Mouse (Mus musculus) liver, embryonic 14.5 days (tissue): ENCODE results near the gene Dnajc15.

ENCODE experiments used
- CTCF ChIP-seq: IDR thresholded peaks from 2 replicates; pipeline ENCODE4 v1.5.1; 2016; ENCODE audit warnings: antibody characterized with exemption, low read depth, control low read depth
- EP300 ChIP-seq: IDR thresholded peaks from 2 replicates; pipeline ENCODE4 v1.6.1; 2016; ENCODE audit warnings: antibody characterized with exemption, low read depth

- TF ChIP-seq CTCF (no peak), EP300 (no peak)
These were observed 21.0 kb upstream of the Dnajc15 start for GRCm38 (mm10) chr14:77895951-77896350.
